Mouse (Mus musculus): Measurements from ENCODE around the gene Sergef. TPM values are rescaled to one million over a fixed set of nuclear protein-coding genes. Genes with fewer than 3 reads are reported as not detected.
A peak's percentile ranks its signal among the peaks of the same experiment; 100 is the strongest.
"Not testable (repeated sequence)": the region's sequence is repeated elsewhere in the genome, so short reads cannot be mapped to it uniquely, and the experiment has no call there.

The Sergef gene
- polyA plus RNA-seq (2012; ENCODE audit: insufficient read depth, insufficient read length, missing spikeins) = 7.0 and 7.4 TPM in 2 replicates

DNA sequence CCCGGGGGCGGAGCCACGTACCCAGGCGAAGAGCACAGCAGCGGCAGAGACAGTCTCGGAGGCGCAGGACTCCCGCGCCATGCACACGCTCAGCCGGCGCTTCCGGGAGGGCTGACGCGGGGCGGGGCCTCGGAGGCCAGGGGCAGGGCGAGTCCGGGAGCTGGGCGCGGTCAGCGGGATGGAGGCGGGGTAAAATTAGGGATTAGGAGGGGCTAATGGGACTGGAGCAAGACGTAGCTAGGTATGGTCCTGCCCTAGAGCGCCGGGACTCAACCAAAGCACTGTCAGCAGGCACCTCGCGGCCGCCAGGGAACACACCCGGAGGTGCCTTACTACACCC is at the start of gene Sergef:
Gene Sergef (minus strand): TSS at position 116 of the 340 bp plus-strand sequence.
- Histone ChIP-seq H3K4me1 (ENCODE audit: control insufficient read depth, insufficient read depth, low read length) (peaks cover 8% of the 10 kb centered on the region), H3K4me3 (ENCODE audit: insufficient read depth, low read length) (peak within 1 kb of the TSS; percentile 82), H3K27ac (ENCODE audit: insufficient read depth, low read depth, low read length) (no peak within 1 kb of the TSS)
- TF ChIP-seq POLR2A (IDR thresholded peaks at IDR 0.05; ENCODE audit: borderline replicate concordance, low read depth, low read length) (peak; percentile 96), CTCF (IDR thresholded peaks at IDR 0.05; ENCODE audit: low read depth, low read length) (no peak)

GRCm38 (mm10) chr7:46686827-46687226 is 47.2 kb upstream of the Sergef start:
- Histone ChIP-seq H3K4me3 (ENCODE audit: insufficient read depth, low read length) (no peak overlapping the region), H3K4me1 (ENCODE audit: control insufficient read depth, insufficient read depth, low read length) (0 out of 2 replicates have a peak, but pooled peaks cover 3% of the 10 kb centered on the region), H3K27ac (ENCODE audit: insufficient read depth, low read depth, low read length) (no peak overlapping the region)
- TF ChIP-seq CTCF (IDR thresholded peaks at IDR 0.05; ENCODE audit: low read depth, low read length) (no peak), POLR2A (IDR thresholded peaks at IDR 0.05; ENCODE audit: borderline replicate concordance, low read depth, low read length) (no peak)

GRCm38 (mm10) chr7:46680732-46681131 is 41.1 kb upstream of the Sergef start:
- no peak overlapping the region for H3K27ac ChIP-seq (ENCODE audit: insufficient read depth, low read depth, low read length)
- no peak for TF ChIP-seq CTCF (IDR thresholded peaks at IDR 0.05; ENCODE audit: low read depth, low read length)
- TF ChIP-seq POLR2A (IDR thresholded peaks at IDR 0.05; ENCODE audit: borderline replicate concordance, low read depth, low read length) = no peak
- no peaks in the 10 kb centered on the region for H3K4me1 ChIP-seq (ENCODE audit: control insufficient read depth, insufficient read depth, low read length)
- H3K4me3 ChIP-seq (ENCODE audit: insufficient read depth, low read length) = no peak overlapping the region

- H3K4me1 ChIP-seq (ENCODE audit: control insufficient read depth, insufficient read depth, low read length); H3K27ac ChIP-seq (ENCODE audit: insufficient read depth, low read depth, low read length); H3K4me3 ChIP-seq (ENCODE audit: insufficient read depth, low read length): not testable (repeated sequence)
Observed at GRCm38 (mm10) chr7:46679044-46679443, 39.4 kb upstream of the Sergef start.

DNA sequence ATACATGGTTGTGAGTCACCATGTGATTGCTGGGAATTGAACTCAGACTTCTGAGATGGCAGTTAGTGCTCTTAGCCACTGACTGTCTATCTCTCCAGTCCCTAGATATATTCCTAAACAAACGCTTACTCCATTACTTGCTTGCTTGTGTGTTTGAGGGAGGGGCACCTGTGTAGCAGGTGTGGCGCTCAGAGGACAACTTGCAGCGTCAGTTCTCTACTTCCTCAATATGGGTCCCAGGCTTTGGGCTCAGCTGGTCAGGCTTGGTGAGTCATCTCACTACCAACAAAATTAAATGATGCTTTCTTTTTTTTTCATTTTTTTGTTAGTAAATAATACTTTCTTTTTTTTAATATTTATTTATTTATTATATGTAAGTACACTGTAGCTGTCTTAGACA is 38.8 kb upstream of the Sergef start:
- Histone ChIP-seq H3K4me3 (ENCODE audit: insufficient read depth, low read length) (no peak overlapping the region), H3K4me1 (ENCODE audit: control insufficient read depth, insufficient read depth, low read length) (no peaks in the 10 kb centered on the region), H3K27ac (ENCODE audit: insufficient read depth, low read depth, low read length) (no peak overlapping the region)
- TF ChIP-seq CTCF (IDR thresholded peaks at IDR 0.05; ENCODE audit: low read depth, low read length) (no peak), POLR2A (IDR thresholded peaks at IDR 0.05; ENCODE audit: borderline replicate concordance, low read depth, low read length) (no peak)

- Histone ChIP-seq H3K4me3 (ENCODE audit: insufficient read depth, low read length) (no peak overlapping the region), H3K27ac (ENCODE audit: insufficient read depth, low read depth, low read length) (no peak overlapping the region), H3K4me1 (ENCODE audit: control insufficient read depth, insufficient read depth, low read length) (no peaks in the 10 kb centered on the region)
- TF ChIP-seq POLR2A (IDR thresholded peaks at IDR 0.05; ENCODE audit: borderline replicate concordance, low read depth, low read length) (no peak), CTCF (IDR thresholded peaks at IDR 0.05; ENCODE audit: low read depth, low read length) (no peak)
Observed at GRCm38 (mm10) chr7:46676808-46677360, 37.3 kb upstream of the Sergef start.

DNA sequence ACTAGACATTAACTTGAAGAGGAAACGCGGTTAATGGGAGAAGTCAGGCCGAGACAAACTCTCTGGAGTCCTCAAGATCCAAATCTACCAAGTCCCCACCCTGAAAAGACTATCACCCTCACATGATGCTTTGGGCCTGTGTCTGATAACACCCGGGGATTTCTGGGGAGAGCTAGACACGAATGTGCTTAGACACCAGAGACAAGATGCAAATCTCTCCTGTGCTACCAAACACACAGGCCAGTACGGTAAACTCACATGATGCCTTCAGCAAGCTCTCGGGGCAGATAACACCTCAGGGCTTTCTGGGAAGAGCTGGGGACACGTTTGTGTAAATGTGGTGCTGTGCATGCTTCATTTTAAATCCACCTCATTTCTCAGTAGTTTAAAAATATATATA is 36.3 kb upstream of the Sergef start:
- Histone ChIP-seq H3K4me3 (ENCODE audit: insufficient read depth, low read length) (no peak overlapping the region), H3K27ac (ENCODE audit: insufficient read depth, low read depth, low read length) (no peak overlapping the region), H3K4me1 (ENCODE audit: control insufficient read depth, insufficient read depth, low read length) (no peaks in the 10 kb centered on the region)
- TF ChIP-seq CTCF (IDR thresholded peaks at IDR 0.05; ENCODE audit: low read depth, low read length) (no peak), POLR2A (IDR thresholded peaks at IDR 0.05; ENCODE audit: borderline replicate concordance, low read depth, low read length) (no peak)

GRCm38 (mm10) chr7:46675061-46675460 is 35.5 kb upstream of the Sergef start:
- no peak for TF ChIP-seq POLR2A (IDR thresholded peaks at IDR 0.05; ENCODE audit: borderline replicate concordance, low read depth, low read length)
- TF ChIP-seq CTCF (IDR thresholded peaks at IDR 0.05; ENCODE audit: low read depth, low read length) = no peak
- Histone ChIP-seq H3K4me3 (ENCODE audit: insufficient read depth, low read length) (no peak overlapping the region), H3K4me1 (ENCODE audit: control insufficient read depth, insufficient read depth, low read length) (no peaks in the 10 kb centered on the region), H3K27ac (ENCODE audit: insufficient read depth, low read depth, low read length) (no peak overlapping the region)

DNA sequence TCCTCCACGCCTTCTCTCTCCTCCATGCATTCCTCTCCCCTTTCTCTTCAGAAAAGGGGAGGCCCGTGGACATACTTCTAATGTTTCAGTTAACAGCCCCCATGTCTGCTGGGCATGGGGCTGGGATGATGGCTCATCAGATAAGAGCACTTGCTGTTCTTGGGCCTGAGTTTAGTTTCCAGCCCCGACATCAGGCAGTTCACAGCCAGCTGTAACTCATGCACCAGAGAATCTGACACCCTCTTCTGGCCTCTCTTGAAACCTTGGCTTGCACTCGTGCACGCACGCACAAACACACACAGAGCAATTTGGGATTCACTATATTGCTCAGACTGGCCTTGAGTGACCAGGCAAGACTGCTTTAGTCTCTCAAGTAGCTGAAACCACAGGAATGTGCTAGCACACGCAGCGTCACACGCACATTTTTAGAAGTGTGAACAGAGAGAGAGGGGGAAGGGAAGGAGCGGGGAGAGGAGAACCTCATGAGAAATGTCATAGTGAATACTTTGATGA is 32.6 kb upstream of the Sergef start, which contains the start of gene Tph1:
Gene Tph1 (minus strand): TSS at position 378 of the 513 bp plus-strand sequence.
- Histone ChIP-seq H3K27ac (ENCODE audit: insufficient read depth, low read depth, low read length) (no peak within 1 kb of the TSS), H3K4me1 (ENCODE audit: control insufficient read depth, insufficient read depth, low read length) (no peaks in the 10 kb centered on the region), H3K4me3 (ENCODE audit: insufficient read depth, low read length) (no peak within 1 kb of the TSS)
- TF ChIP-seq CTCF (IDR thresholded peaks at IDR 0.05; ENCODE audit: low read depth, low read length) (no peak), POLR2A (IDR thresholded peaks at IDR 0.05; ENCODE audit: borderline replicate concordance, low read depth, low read length) (no peak)

GRCm38 (mm10) chr7:46667256-46667655 is 27.6 kb upstream of the Sergef start:
- TF ChIP-seq CTCF (IDR thresholded peaks at IDR 0.05; ENCODE audit: low read depth, low read length) (no peak), POLR2A (IDR thresholded peaks at IDR 0.05; ENCODE audit: borderline replicate concordance, low read depth, low read length) (no peak)
- Histone ChIP-seq H3K4me1 (ENCODE audit: control insufficient read depth, insufficient read depth, low read length) (peaks cover 1% of the 10 kb centered on the region; the same call in 1 of the 2 replicates), H3K4me3 (ENCODE audit: insufficient read depth, low read length) (no peak overlapping the region), H3K27ac (ENCODE audit: insufficient read depth, low read depth, low read length) (no peak overlapping the region)
